Mouse (Mus musculus): ENCODE measurements around the gene Tm7sf2. TPM values are rescaled to one million over a fixed set of nuclear protein-coding genes. Genes with fewer than 3 reads are reported as not detected.

Gene Tm7sf2
- polyA plus RNA-seq, 1 experiment from 2014 or later: 41.3 TPM

GRCm38 (mm10) chr19:6035966-6036585, 32.1 kb downstream of the Tm7sf2 start:
- WGBS: 81% methylated on average over 9 of the region's 9 CpGs
- Histone ChIP-seq H3K4me2 (ENCODE audit: low read length) (no peak overlapping the region), H3K36me3 (ENCODE audit: control insufficient read depth, insufficient read depth) (no peaks in the 10 kb centered on the region), H3K9me3 (ENCODE audit: control insufficient read depth, low read length) (no peaks in the 10 kb centered on the region), H3K27ac (ENCODE audit: low read length) (no peak overlapping the region), H3K9ac (replicated peaks; ENCODE audit: low read depth, low read length) (no peak overlapping the region), H3K4me3 (replicated peaks; ENCODE audit: low read length) (no peak overlapping the region), H3K4me1 (replicated peaks; ENCODE audit: control insufficient read depth, insufficient read depth, low read length) (no peaks in the 10 kb centered on the region), H3K27me3 (replicated peaks; ENCODE audit: control insufficient read depth, insufficient read depth, low read length) (no peaks in the 10 kb centered on the region)
- ATAC-seq: no peak

- Histone ChIP-seq H3K4me3 (replicated peaks; ENCODE audit: low read length) (no peak overlapping the region), H3K4me1 (replicated peaks; ENCODE audit: control insufficient read depth, insufficient read depth, low read length) (no peaks in the 10 kb centered on the region), H3K4me2 (ENCODE audit: low read length) (no peak overlapping the region), H3K9me3 (ENCODE audit: control insufficient read depth, low read length) (no peaks in the 10 kb centered on the region), H3K9ac (replicated peaks; ENCODE audit: low read depth, low read length) (no peak overlapping the region), H3K27me3 (replicated peaks; ENCODE audit: control insufficient read depth, insufficient read depth, low read length) (no peaks in the 10 kb centered on the region), H3K36me3 (ENCODE audit: control insufficient read depth, insufficient read depth) (no peaks in the 10 kb centered on the region), H3K27ac (ENCODE audit: low read length) (no peak overlapping the region)
- WGBS: 80% methylated on average over 14 of the region's 14 CpGs
- ATAC-seq: no peak
Observed at GRCm38 (mm10) chr19:6030520-6031280, 37.5 kb downstream of the Tm7sf2 start.

- ATAC-seq: no peak
- Histone ChIP-seq H3K4me2 (ENCODE audit: low read length) (no peak overlapping the region), H3K27ac (ENCODE audit: low read length) (no peak overlapping the region), H3K4me1 (replicated peaks; ENCODE audit: control insufficient read depth, insufficient read depth, low read length) (no peaks in the 10 kb centered on the region), H3K4me3 (replicated peaks; ENCODE audit: low read length) (no peak overlapping the region), H3K27me3 (replicated peaks; ENCODE audit: control insufficient read depth, insufficient read depth, low read length) (no peaks in the 10 kb centered on the region), H3K9ac (replicated peaks; ENCODE audit: low read depth, low read length) (no peak overlapping the region), H3K9me3 (ENCODE audit: control insufficient read depth, low read length) (no peaks in the 10 kb centered on the region), H3K36me3 (ENCODE audit: control insufficient read depth, insufficient read depth) (no peaks in the 10 kb centered on the region)
- 84% methylated on average over 9 of the region's 9 CpGs for WGBS
Observed at GRCm38 (mm10) chr19:6029426-6029825, 38.7 kb downstream of the Tm7sf2 start.

- no peak overlapping the region for H3K27ac ChIP-seq (ENCODE audit: low read length)
- H3K4me1 ChIP-seq (replicated peaks; ENCODE audit: control insufficient read depth, insufficient read depth, low read length): no peaks in the 10 kb centered on the region
- no peak overlapping the region for H3K9ac ChIP-seq (replicated peaks; ENCODE audit: low read depth, low read length)
- 85% methylated on average over 6 of the region's 6 CpGs for WGBS
- H3K4me3 ChIP-seq (replicated peaks; ENCODE audit: low read length): no peak overlapping the region
- no peaks in the 10 kb centered on the region for H3K9me3 ChIP-seq (ENCODE audit: control insufficient read depth, low read length)
- H3K36me3 ChIP-seq (ENCODE audit: control insufficient read depth, insufficient read depth): no peaks in the 10 kb centered on the region
- no peaks in the 10 kb centered on the region for H3K27me3 ChIP-seq (replicated peaks; ENCODE audit: control insufficient read depth, insufficient read depth, low read length)
- no peak for ATAC-seq
- H3K4me2 ChIP-seq (ENCODE audit: low read length): no peak overlapping the region
Observed at GRCm38 (mm10) chr19:6028991-6029390, 39.2 kb downstream of the Tm7sf2 start.

GRCm38 (mm10) chr19:6023930-6024329, 44.2 kb downstream of the Tm7sf2 start:
- Histone ChIP-seq H3K9me3 (ENCODE audit: control insufficient read depth, low read length) (no peaks in the 10 kb centered on the region), H3K27ac (ENCODE audit: low read length) (no peak overlapping the region), H3K4me1 (replicated peaks; ENCODE audit: control insufficient read depth, insufficient read depth, low read length) (no peaks in the 10 kb centered on the region), H3K36me3 (ENCODE audit: control insufficient read depth, insufficient read depth) (no peaks in the 10 kb centered on the region), H3K27me3 (replicated peaks; ENCODE audit: control insufficient read depth, insufficient read depth, low read length) (no peaks in the 10 kb centered on the region), H3K4me3 (replicated peaks; ENCODE audit: low read length) (no peak overlapping the region), H3K9ac (replicated peaks; ENCODE audit: low read depth, low read length) (no peak overlapping the region), H3K4me2 (ENCODE audit: low read length) (no peak overlapping the region)
- WGBS: 80% methylated on average over 7 of the region's 7 CpGs
- no peak for ATAC-seq

- no peak overlapping the region for H3K4me2 ChIP-seq (ENCODE audit: low read length)
- H3K27me3 ChIP-seq (replicated peaks; ENCODE audit: control insufficient read depth, insufficient read depth, low read length): no peaks in the 10 kb centered on the region
- H3K4me1 ChIP-seq (replicated peaks; ENCODE audit: control insufficient read depth, insufficient read depth, low read length): no peaks in the 10 kb centered on the region
- ATAC-seq: no peak
- no peaks in the 10 kb centered on the region for H3K36me3 ChIP-seq (ENCODE audit: control insufficient read depth, insufficient read depth)
- no peak overlapping the region for H3K27ac ChIP-seq (ENCODE audit: low read length)
- H3K4me3 ChIP-seq (replicated peaks; ENCODE audit: low read length): no peak overlapping the region
- 69% methylated on average over 8 of the region's 8 CpGs for whole genome bisulfite sequencing
- H3K9me3 ChIP-seq (ENCODE audit: control insufficient read depth, low read length): no peaks in the 10 kb centered on the region
- no peak overlapping the region for H3K9ac ChIP-seq (replicated peaks; ENCODE audit: low read depth, low read length)
Observed at GRCm38 (mm10) chr19:6023059-6023458, 45.1 kb downstream of the Tm7sf2 start.

- Histone ChIP-seq H3K9me3 (ENCODE audit: control insufficient read depth, low read length) (no peaks in the 10 kb centered on the region), H3K4me3 (replicated peaks; ENCODE audit: low read length) (no peak overlapping the region), H3K4me1 (replicated peaks; ENCODE audit: control insufficient read depth, insufficient read depth, low read length) (peaks cover 7% of the 10 kb centered on the region), H3K9ac (replicated peaks; ENCODE audit: low read depth, low read length) (no peak overlapping the region), H3K27me3 (replicated peaks; ENCODE audit: control insufficient read depth, insufficient read depth, low read length) (peaks cover 10% of the 10 kb centered on the region), H3K4me2 (ENCODE audit: low read length) (no peak overlapping the region), H3K36me3 (ENCODE audit: control insufficient read depth, insufficient read depth) (no peaks in the 10 kb centered on the region), H3K27ac (ENCODE audit: low read length) (no peak overlapping the region)
- ATAC-seq: no peak
- WGBS: 61% methylated on average over 3 of the region's 3 CpGs
Observed at GRCm38 (mm10) chr19:6020276-6020675, 47.9 kb downstream of the Tm7sf2 start.

GRCm38 (mm10) chr19:6018142-6019089, 49.8 kb downstream of the Tm7sf2 start:
- no peaks in the 10 kb centered on the region for H3K9me3 ChIP-seq (ENCODE audit: control insufficient read depth, low read length)
- H3K27ac ChIP-seq (ENCODE audit: low read length): no peak overlapping the region
- no peak overlapping the region for H3K4me3 ChIP-seq (replicated peaks; ENCODE audit: low read length)
- peaks cover 10% of the 10 kb centered on the region for H3K27me3 ChIP-seq (replicated peaks; ENCODE audit: control insufficient read depth, insufficient read depth, low read length)
- H3K9ac ChIP-seq (replicated peaks; ENCODE audit: low read depth, low read length): no peak overlapping the region
- ATAC-seq: no peak
- no peaks in the 10 kb centered on the region for H3K36me3 ChIP-seq (ENCODE audit: control insufficient read depth, insufficient read depth)
- no peak overlapping the region for H3K4me2 ChIP-seq (ENCODE audit: low read length)
- peaks cover 12% of the 10 kb centered on the region for H3K4me1 ChIP-seq (replicated peaks; ENCODE audit: control insufficient read depth, insufficient read depth, low read length)
- 27% methylated on average over 15 of the region's 15 CpGs for WGBS

- no peak overlapping the region for H3K4me2 ChIP-seq (ENCODE audit: low read length)
- 39% methylated on average over 7 of the region's 7 CpGs for WGBS
- no peak overlapping the region for H3K4me3 ChIP-seq (replicated peaks; ENCODE audit: low read length)
- no peak overlapping the region for H3K27ac ChIP-seq (ENCODE audit: low read length)
- peaks cover 12% of the 10 kb centered on the region for H3K4me1 ChIP-seq (replicated peaks; ENCODE audit: control insufficient read depth, insufficient read depth, low read length)
- H3K27me3 ChIP-seq (replicated peaks; ENCODE audit: control insufficient read depth, insufficient read depth, low read length): peaks cover 10% of the 10 kb centered on the region
- no peak overlapping the region for H3K9ac ChIP-seq (replicated peaks; ENCODE audit: low read depth, low read length)
- H3K36me3 ChIP-seq (ENCODE audit: control insufficient read depth, insufficient read depth): no peaks in the 10 kb centered on the region
- H3K9me3 ChIP-seq (ENCODE audit: control insufficient read depth, low read length): no peaks in the 10 kb centered on the region
- no peak for ATAC-seq
Observed at GRCm38 (mm10) chr19:6016532-6016931, 51.6 kb downstream of the Tm7sf2 start.

Data from forebrain, embryonic 16.5 days (tissue).